Mouse (Mus musculus) kidney, adult 18-20 months (tissue): ENCODE results near the gene Alk.

Source experiments
- DNase-seq: peaks from one replicate; pipeline ENCODE4 v3.0.0; 2021

Gene Alk

GRCm38 (mm10) chr17:71955011-71955410 lies 649.4 kb downstream of the Alk start:
- no peak for DNase-seq

- no peak for DNase-seq
Measured at GRCm38 (mm10) chr17:71954217-71954844, 650.1 kb downstream of the Alk start.

- DNase-seq, result no peak
Measured at GRCm38 (mm10) chr17:71950968-71951367, 653.5 kb downstream of the Alk start.

- DNase-seq, result no peak
Measured at GRCm38 (mm10) chr17:71948687-71949086, 655.7 kb downstream of the Alk start.

GRCm38 (mm10) chr17:71947452-71947851 lies 657.0 kb downstream of the Alk start:
- no peak for DNase-seq

GRCm38 (mm10) chr17:71944020-71944419 lies 660.4 kb downstream of the Alk start:
- no peak for DNase-seq

- peak; percentile 28 for DNase-seq
Measured at GRCm38 (mm10) chr17:71942052-71942451, 662.4 kb downstream of the Alk start.

GRCm38 (mm10) chr17:71941436-71941835 lies 663.0 kb downstream of the Alk start:
- DNase-seq, result no peak

- no peak for DNase-seq
Measured at GRCm38 (mm10) chr17:71936681-71937080, 667.7 kb downstream of the Alk start.

- peak; percentile 8 for DNase-seq
Measured at GRCm38 (mm10) chr17:71935837-71936236, 668.6 kb downstream of the Alk start.

- DNase-seq, result no peak
Measured at GRCm38 (mm10) chr17:71935336-71935735, 669.1 kb downstream of the Alk start.

- no peak for DNase-seq
Measured at GRCm38 (mm10) chr17:71914941-71915340, 689.5 kb downstream of the Alk start.

GRCm38 (mm10) chr17:71914541-71914940 lies 689.9 kb downstream of the Alk start:
- no peak for DNase-seq

- no peak for DNase-seq
Measured at GRCm38 (mm10) chr17:71913188-71913587, 691.2 kb downstream of the Alk start.

- peak; percentile 18 for DNase-seq
Measured at GRCm38 (mm10) chr17:71909107-71909506, 695.3 kb downstream of the Alk start.

GRCm38 (mm10) chr17:71881369-71881768 lies 723.1 kb downstream of the Alk start:
- DNase-seq, result no peak

GRCm38 (mm10) chr17:71875492-71875891 lies 728.9 kb downstream of the Alk start:
- DNase-seq, result no peak

- DNase-seq, result no peak
Measured at GRCm38 (mm10) chr17:71874795-71875194, 729.6 kb downstream of the Alk start.

- DNase-seq, result peak; percentile 56
Measured at GRCm38 (mm10) chr17:71874077-71874476, 730.4 kb downstream of the Alk start.

- DNase-seq, result peak; percentile 38
Measured at GRCm38 (mm10) chr17:71872976-71873375, 731.5 kb downstream of the Alk start.

- DNase-seq, result no peak
Measured at GRCm38 (mm10) chr17:71871981-71872380, 732.4 kb downstream of the Alk start.

GRCm38 (mm10) chr17:71870641-71871040 lies 733.8 kb downstream of the Alk start:
- no peak for DNase-seq

- DNase-seq, result no peak
Measured at GRCm38 (mm10) chr17:71870232-71870621, 734.2 kb downstream of the Alk start.

GRCm38 (mm10) chr17:71869372-71870231 lies 734.8 kb downstream of the Alk start:
- peak; percentile 5 for DNase-seq
